Mouse (Mus musculus) ovary, postnatal 36 days (tissue): Measurements from ENCODE around the gene Galnt4.
"Not testable (repeated sequence)": the region's sequence is repeated elsewhere in the genome, so short reads cannot be mapped to it uniquely, and the experiment has no call there.

ENCODE experiments used
- DNase-seq: peaks from one replicate; pipeline ENCODE4 v3.0.0; 2022; ENCODE audit warnings: low spot score, mixed read lengths

Galnt4 gene

GRCm38 (mm10) chr10:99157697-99158096 is 49.7 kb downstream of the Galnt4 start:
- DNase-seq = not testable (repeated sequence)

DNA sequence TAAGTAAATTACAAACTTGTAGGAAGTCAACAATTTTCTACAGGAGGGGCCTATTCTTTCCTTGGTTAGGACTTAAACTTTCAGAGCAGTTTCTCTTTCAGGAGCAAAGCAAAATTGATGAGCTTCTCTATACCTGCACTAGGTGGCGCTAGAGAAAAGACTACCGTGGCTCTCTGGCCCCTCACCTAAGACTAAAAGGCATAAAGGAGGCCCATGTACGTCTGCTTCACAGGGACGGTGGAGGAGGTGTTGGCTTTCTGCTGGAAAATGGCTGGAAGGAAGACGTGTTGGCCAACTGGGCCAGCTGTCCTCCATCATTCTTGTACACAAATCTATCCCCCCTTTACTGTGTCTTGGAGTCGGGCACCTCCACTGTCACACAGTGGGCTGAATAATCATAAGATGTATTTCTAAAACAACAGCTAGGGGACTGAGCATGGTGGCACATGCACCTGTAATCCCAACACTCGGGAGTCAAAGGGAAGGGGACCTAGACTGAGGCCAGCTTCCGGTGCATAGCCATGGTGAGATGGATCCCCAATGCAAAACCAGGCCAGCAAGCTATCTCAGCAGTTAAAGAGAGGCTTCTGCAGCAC is 54.1 kb downstream of the Galnt4 start:
- no peak for DNase-seq
